Mouse (Mus musculus) embryonic facial prominence, embryonic 11.5 days (tissue): Measurements from ENCODE around the gene Hist1h2bh. TPM values are rescaled to one million over a fixed set of nuclear protein-coding genes. Genes with fewer than 3 reads are reported as not detected.

ENCODE experiments used
- ATAC-seq: fragments of 200-750 bp; cut with Nextera tagmentation; replicated peaks from 2 replicates; pipeline ENCODE4 v1.8.0; 2017; ENCODE audit warnings: low read depth; ENCODE audit not compliant: insufficient number of reproducible peaks, low FRiP score, low TSS enrichment
- DNase-seq: peaks from one replicate; pipeline ENCODE4 v3.0.0-alpha.2; 2015; ENCODE audit warnings: low spot score
- H3K27ac ChIP-seq: fragments of 300-500 bp; sonication (generic); replicated peaks from 2 replicates; pipeline ENCODE4 v1.5.1; 2014; ENCODE audit warnings: mild to moderate bottlenecking, low read depth, low read length, control low read depth
- H3K27me3 ChIP-seq: fragments of 300-500 bp; sonication (generic); 2 replicates; pipeline ENCODE4 v1.6.1; 2014; ENCODE audit warnings: mild to moderate bottlenecking, low read length, moderate library complexity, mixed read lengths; ENCODE audit not compliant: control insufficient read depth, insufficient read depth
- H3K36me3 ChIP-seq: fragments of 300-500 bp; sonication (generic); replicated peaks from 2 replicates; pipeline ENCODE4 v1.6.1; 2014; ENCODE audit warnings: low read depth, mild to moderate bottlenecking, low read length, moderate library complexity, mixed read lengths; ENCODE audit not compliant: control insufficient read depth, insufficient read depth
- H3K4me1 ChIP-seq: fragments of 300-500 bp; sonication (generic); 2 replicates; pipeline ENCODE4 v1.6.1; 2014; ENCODE audit warnings: low read length, mixed read lengths; ENCODE audit not compliant: control insufficient read depth, insufficient read depth
- H3K4me2 ChIP-seq: fragments of 300-500 bp; sonication (generic); 2 replicates; pipeline ENCODE4 v1.6.1; 2014; ENCODE audit warnings: low read depth, mild to moderate bottlenecking, control low read depth, low read length, moderate library complexity
- H3K4me3 ChIP-seq: fragments of 300-500 bp; sonication (generic); 2 replicates; pipeline ENCODE4 v1.5.1; 2014; ENCODE audit warnings: low read depth, low read length, control low read depth
- H3K9ac ChIP-seq: fragments of 300-500 bp; sonication (generic); replicated peaks from 2 replicates; pipeline ENCODE4 v1.6.1; 2014; ENCODE audit warnings: mild to moderate bottlenecking, control low read depth, low read length
- H3K9me3 ChIP-seq: fragments of 300-500 bp; sonication (generic); replicated peaks from 2 replicates; pipeline ENCODE4 v1.6.1; 2016; ENCODE audit warnings: mild to moderate bottlenecking, low read length, inconsistent platforms, mixed read lengths; ENCODE audit not compliant: control insufficient read depth
- WGBS: fragments of 180-500 bp; shearing (Covaris S2); extraction: QIAGEN DNeasy Blood & Tissue Kit; methylation state at CpG from one replicate; pipeline ENCODE4 v1.1.7; 2014; 5-methylcytosine and 5-hydroxymethylcytosine counted together
- polyA plus RNA-seq: library from polyadenylated mRNA; unstranded; fragments of >200 nt; fragmentation: Nextera tagmentation; extraction: Ambion mirVana; gene quantifications from 2 replicates; pipeline ENCODE4 v1.2.1, GENCODE M21; 2014

Gene Hist1h2bh
- polyA plus RNA-seq, 1 experiment from 2014 or later, result 0.67 TPM

- DNase-seq (peak; percentile 45), ATAC-seq (no peak)
- H3K4me1 ChIP-seq, result no peaks in the 10 kb centered on the region; the same call in 1 of the 2 replicates
- no peaks in the 10 kb centered on the region for H3K9me3 ChIP-seq
- H3K36me3 ChIP-seq, result no peaks in the 10 kb centered on the region
- no peaks in the 10 kb centered on the region for H3K27me3 ChIP-seq
- H3K27ac ChIP-seq, result peak overlapping the region; percentile 96
- peak overlapping the region; percentile 54 for H3K9ac ChIP-seq
- peak overlapping the region; percentile 72 for H3K4me2 ChIP-seq
- H3K4me3 ChIP-seq, result peak overlapping the region; percentile 13; the same call in 1 of the 2 replicates
Measured at GRCm38 (mm10) chr13:23584331-23584730, 41.1 kb upstream of the Hist1h2bh start.

- H3K4me2 ChIP-seq, result no peak overlapping the region; the same call in 1 of the 2 replicates
- ATAC-seq, result no peak
- no peaks in the 10 kb centered on the region; the same call in 1 of the 2 replicates for H3K4me1 ChIP-seq
- no peaks in the 10 kb centered on the region for H3K27me3 ChIP-seq
- H3K36me3 ChIP-seq, result no peaks in the 10 kb centered on the region
- H3K9me3 ChIP-seq, result no peaks in the 10 kb centered on the region
- H3K27ac ChIP-seq, result peak overlapping the region; percentile 65
- H3K4me3 ChIP-seq, result no peak overlapping the region
- peak overlapping the region; percentile 37; the same call in 1 of the 2 replicates for H3K9ac ChIP-seq
- no peak for DNase-seq
Measured at GRCm38 (mm10) chr13:23583387-23584068, 40.3 kb upstream of the Hist1h2bh start.

- peak overlapping the region; percentile 81 for H3K9ac ChIP-seq
- no peaks in the 10 kb centered on the region for H3K36me3 ChIP-seq
- DNase-seq (peak; percentile 51), ATAC-seq (no peak)
- H3K4me1 ChIP-seq, result no peaks in the 10 kb centered on the region; the same call in 1 of the 2 replicates
- peak overlapping the region; percentile 49 for H3K4me3 ChIP-seq
- 6% methylated on average over 6 of the region's 6 CpGs for WGBS
- H3K4me2 ChIP-seq, result peak overlapping the region; percentile 82
- no peaks in the 10 kb centered on the region for H3K27me3 ChIP-seq
- H3K27ac ChIP-seq, result peak overlapping the region; percentile 85
- H3K9me3 ChIP-seq, result no peaks in the 10 kb centered on the region
Measured at GRCm38 (mm10) chr13:23582219-23583056, 39.2 kb upstream of the Hist1h2bh start.

- H3K4me3 ChIP-seq, result peak within 1 kb of the TSS; percentile 49
- H3K9ac ChIP-seq, result peak within 1 kb of the TSS; percentile 81
- H3K27ac ChIP-seq, result peak within 1 kb of the TSS; percentile 85
- H3K36me3 ChIP-seq, result no peaks in the 10 kb centered on the region
- H3K4me1 ChIP-seq, result no peaks in the 10 kb centered on the region; the same call in 1 of the 2 replicates
- under 1% methylated on average over 43 of the region's 43 CpGs for WGBS
- peak; percentile 89 for ATAC-seq
- H3K9me3 ChIP-seq, result no peaks in the 10 kb centered on the region
- H3K4me2 ChIP-seq, result peak within 1 kb of the TSS; percentile 82
- H3K27me3 ChIP-seq, result no peaks in the 10 kb centered on the region
- peak; percentile 99 for DNase-seq
Measured at GRCm38 (mm10) chr13:23581408-23582218, 38.4 kb upstream of the Hist1h2bh start, which contains the start of gene Hist1h4d. Gene Hist1h4d (plus strand): TSS chr13:23581598.

GRCm38 (mm10) chr13:23577835-23578234, 34.6 kb upstream of the Hist1h2bh start:
- no peak overlapping the region for H3K4me3 ChIP-seq
- no peak overlapping the region for H3K27ac ChIP-seq
- H3K9ac ChIP-seq, result no peak overlapping the region
- no peak overlapping the region for H3K4me2 ChIP-seq
- no peak for ATAC-seq
- H3K36me3 ChIP-seq, result no peaks in the 10 kb centered on the region
- DNase-seq, result no peak
- H3K27me3 ChIP-seq, result no peaks in the 10 kb centered on the region
- H3K9me3 ChIP-seq, result no peaks in the 10 kb centered on the region
- no peaks in the 10 kb centered on the region for H3K4me1 ChIP-seq
- WGBS, result 83% methylated on average over 1 of the region's 1 CpGs

- DNase-seq (no peak), ATAC-seq (no peak)
- Histone ChIP-seq H3K36me3 (no peaks in the 10 kb centered on the region), H3K9me3 (no peaks in the 10 kb centered on the region), H3K27me3 (no peaks in the 10 kb centered on the region), H3K4me1 (no peaks in the 10 kb centered on the region), H3K4me3 (peak overlapping the region; percentile 48), H3K9ac (peak overlapping the region; percentile 79), H3K4me2 (peak overlapping the region; percentile 67), H3K27ac (peak overlapping the region; percentile 91)
- WGBS, result 41% methylated on average over 6 of the region's 6 CpGs
Measured at GRCm38 (mm10) chr13:23576906-23577639, 33.9 kb upstream of the Hist1h2bh start.

GRCm38 (mm10) chr13:23576351-23576881, 33.2 kb upstream of the Hist1h2bh start:
- no peaks in the 10 kb centered on the region for H3K27me3 ChIP-seq
- H3K4me2 ChIP-seq, result peak overlapping the region; percentile 67
- 2% methylated on average over 7 of the region's 7 CpGs for WGBS
- H3K36me3 ChIP-seq, result no peaks in the 10 kb centered on the region
- H3K4me1 ChIP-seq, result no peaks in the 10 kb centered on the region
- H3K4me3 ChIP-seq, result peak overlapping the region; percentile 48
- ATAC-seq (no peak), DNase-seq (peak; percentile 69)
- no peaks in the 10 kb centered on the region for H3K9me3 ChIP-seq
- H3K9ac ChIP-seq, result peak overlapping the region; percentile 79
- H3K27ac ChIP-seq, result peak overlapping the region; percentile 91
